Mouse (Mus musculus): ENCODE data around the gene Ralgapa2. TPM values are rescaled to one million over a fixed set of nuclear protein-coding genes. Genes with fewer than 3 reads are reported as not detected.

Ralgapa2 gene
- total and polyA plus RNA-seq, 3 experiments = 5.6 to 10.3 (median 8.9) TPM

DNA sequence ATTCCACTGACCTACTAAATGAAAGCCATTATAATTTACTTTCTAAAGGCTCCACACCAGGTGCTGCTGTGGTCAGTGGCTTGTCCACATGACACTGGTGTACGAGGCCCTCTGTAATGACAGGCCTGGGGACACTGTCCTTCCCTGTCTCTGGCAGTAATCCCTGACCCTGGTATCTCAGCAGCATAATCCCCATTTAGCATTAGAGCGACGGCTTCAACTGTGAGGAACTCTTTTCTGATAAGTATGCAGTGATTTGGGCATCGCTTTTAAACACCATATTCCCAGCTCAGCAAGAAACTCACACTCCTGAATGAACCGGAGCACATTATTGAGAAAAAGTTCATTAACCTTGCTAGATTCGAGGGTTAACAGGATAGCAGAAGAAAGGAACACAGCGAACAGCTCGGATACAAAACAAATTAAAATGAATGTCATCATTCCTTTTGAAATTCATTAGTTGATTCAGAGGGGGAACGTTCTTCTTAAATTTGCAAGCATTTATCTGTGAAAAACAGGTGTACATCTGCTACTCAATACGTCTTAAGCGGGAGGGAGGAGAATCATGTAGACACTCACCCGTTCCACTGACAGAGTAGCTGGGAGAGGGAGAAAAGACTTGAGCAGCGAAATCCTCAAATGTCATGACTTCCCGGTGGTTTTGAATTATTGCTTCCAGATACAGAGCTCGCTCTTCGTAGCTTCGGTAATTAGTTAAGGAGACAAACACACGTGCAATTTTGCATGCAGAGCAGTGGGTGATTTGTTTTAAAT, 252.2 kb downstream of the Ralgapa2 start:
- no peak overlapping the region for H3K9ac ChIP-seq (ENCODE audit: insufficient read depth, low read depth)
- H3K79me2 ChIP-seq (replicated peaks; ENCODE audit: control insufficient read depth, extremely low read depth, insufficient read depth, poor library complexity, severe bottlenecking) = no peaks in the 10 kb centered on the region
- peaks cover 0 to 19% of the 10 kb centered on the region in 2 experiments for H3K36me3 ChIP-seq (replicated peaks in 1 of 2; ENCODE audit: control insufficient read depth in 1 of 2, insufficient read depth in 1 of 2, low read length in 1 of 2)
- H3K9me3 ChIP-seq (replicated peaks; ENCODE audit: low read length) = no peaks in the 10 kb centered on the region
- H3K27ac ChIP-seq (ENCODE audit: insufficient read depth, low read depth) = no peak overlapping the region
- no peak for DNase-seq (ENCODE audit: extremely low read depth)
- no peak overlapping the region for H3K4me2 ChIP-seq (ENCODE audit: insufficient read depth, low read depth, poor library complexity, severe bottlenecking)
- TF ChIP-seq MAFK (IDR thresholded peaks at IDR 0.05; ENCODE audit: insufficient replicate concordance, low read length) (no peak), POLR2A (IDR thresholded peaks at IDR 0.05; ENCODE audit: low read depth, low read length) (no peak), BHLHE40 (IDR thresholded peaks at IDR 0.05; ENCODE audit: low read depth, low read length) (no peak), EP300 (IDR thresholded peaks at IDR 0.05; ENCODE audit: low read length) (no peak), ETS1 (conservative IDR thresholded peaks at IDR 0.05; ENCODE audit: low read depth, low read length) (no peak), MXI1 (IDR thresholded peaks at IDR 0.05; ENCODE audit: low read depth, low read length) (no peak), E2F4 (IDR thresholded peaks at IDR 0.05; ENCODE audit: insufficient replicate concordance, low read depth, low read length) (no peak)
- H3K4me3 ChIP-seq (replicated peaks in 1 of 3; ENCODE audit: low read depth in 2 of 3, low read length in 2 of 3, poor library complexity in 1 of 3) = no peak overlapping the region
- dilution Hi-C loops (cut with MboI; ENCODE audit: extremely low pct_ligation_motif_present, extremely low pct_unique_long_range_greater_than_20kb, low sequenced_read_pairs) = no loop called here
- peaks cover 20 to 90% of the 10 kb centered on the region in 2 experiments for H3K4me1 ChIP-seq (ENCODE audit: control insufficient read depth in 1 of 2, insufficient read depth in 2 of 2)
- H3K27me3 ChIP-seq (replicated peaks) = no peaks in the 10 kb centered on the region
- in situ Hi-C loops (cut with MboI; ENCODE audit: low pct_ligation_motif_present, low pct_unique_long_range_greater_than_20kb, low sequenced_read_pairs) = loop anchor here (10.0 kb wide), 1 partner anchor 155 kb away; no protein-coding TSS in a partner anchor

DNA sequence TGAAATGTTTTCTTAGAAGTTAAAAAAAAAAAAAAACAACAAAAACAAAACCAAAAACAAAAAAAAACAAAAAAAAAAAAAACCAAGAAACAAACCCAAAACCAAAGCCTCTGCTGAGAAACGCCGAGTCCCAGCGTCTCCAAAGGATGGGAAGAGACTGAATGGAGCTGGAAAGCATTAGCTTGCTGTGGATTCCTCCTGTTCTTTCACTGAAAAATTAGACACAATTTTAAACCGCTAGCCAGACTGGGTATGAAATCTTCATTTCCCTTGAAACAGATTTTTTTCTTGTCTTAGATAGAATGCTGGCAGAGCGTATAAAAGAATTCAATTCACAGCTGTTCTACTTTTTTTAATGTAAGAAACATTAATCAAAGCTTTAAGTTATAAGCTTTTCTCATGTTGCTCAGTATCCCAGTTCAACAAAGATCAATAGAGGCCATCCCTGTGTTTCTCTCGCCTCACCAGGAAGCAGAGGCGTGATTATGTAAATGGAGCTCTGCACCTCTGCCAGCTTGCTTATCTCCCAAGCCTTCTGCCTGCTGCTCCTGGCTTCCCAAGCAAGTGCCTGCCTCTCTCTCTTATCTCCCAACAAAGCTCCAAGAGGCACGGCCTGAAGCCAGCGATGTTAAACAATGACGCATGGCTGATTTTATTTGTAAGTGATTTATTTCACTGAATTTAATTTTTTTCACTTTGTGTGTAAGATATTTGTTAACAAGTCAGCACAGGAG, 253.2 kb downstream of the Ralgapa2 start:
- Histone ChIP-seq H3K36me3 (replicated peaks in 1 of 2; ENCODE audit: control insufficient read depth in 1 of 2, insufficient read depth in 1 of 2, low read length in 1 of 2) (peaks cover 0 to 19% of the 10 kb centered on the region in 2 experiments), H3K27me3 (replicated peaks) (no peaks in the 10 kb centered on the region), H3K79me2 (replicated peaks; ENCODE audit: control insufficient read depth, extremely low read depth, insufficient read depth, poor library complexity, severe bottlenecking) (no peaks in the 10 kb centered on the region), H3K4me1 (ENCODE audit: control insufficient read depth in 1 of 2, insufficient read depth in 2 of 2) (peaks cover 20 to 90% of the 10 kb centered on the region in 2 experiments), H3K9me3 (replicated peaks; ENCODE audit: low read length) (no peaks in the 10 kb centered on the region), H3K4me2 (ENCODE audit: insufficient read depth, low read depth, poor library complexity, severe bottlenecking) (no peak overlapping the region), H3K4me3 (replicated peaks in 1 of 3; ENCODE audit: low read depth in 2 of 3, low read length in 2 of 3, poor library complexity in 1 of 3) (no peak overlapping the region), H3K9ac (ENCODE audit: insufficient read depth, low read depth) (no peak overlapping the region), H3K27ac (ENCODE audit: insufficient read depth, low read depth) (no peak overlapping the region)
- TF ChIP-seq ZC3H11A (IDR thresholded peaks at IDR 0.05; ENCODE audit: low read depth, low read length) = no peak
- TF ChIP-seq MAX (IDR thresholded peaks at IDR 0.05; ENCODE audit: low read length) = no peak
- no peak for TF ChIP-seq RCOR1 (conservative IDR thresholded peaks at IDR 0.05; ENCODE audit: low read depth, low read length)
- no peak for TF ChIP-seq ZNF384 (IDR thresholded peaks at IDR 0.05; ENCODE audit: low read depth, low read length)
- no peak for TF ChIP-seq MYC (IDR thresholded peaks at IDR 0.05; ENCODE audit: low read depth, low read length)
- TF ChIP-seq TBP (conservative IDR thresholded peaks at IDR 0.05; ENCODE audit: low read depth, low read length) = no peak
- TF ChIP-seq TCF12 (IDR thresholded peaks at IDR 0.05; ENCODE audit: low read depth, low read length) = no peak
- TF ChIP-seq MXI1 (IDR thresholded peaks at IDR 0.05; ENCODE audit: low read depth, low read length) = no peak
- no peak for TF ChIP-seq CHD2 (IDR thresholded peaks at IDR 0.05; ENCODE audit: low read length)
- no peak for TF ChIP-seq EP300 (IDR thresholded peaks at IDR 0.05; ENCODE audit: low read length)
- TF ChIP-seq SMC3 (IDR thresholded peaks at IDR 0.05; ENCODE audit: low read depth, low read length) = no peak
- TF ChIP-seq JUND (conservative IDR thresholded peaks at IDR 0.05; ENCODE audit: low read depth, low read length) = no peak
- no peak for TF ChIP-seq CTCF (conservative IDR thresholded peaks at IDR 0.05 in 1 of 2, IDR thresholded peaks at IDR 0.05 in 1 of 2; ENCODE audit: low read depth in 2 of 2, low read length in 2 of 2)
- no peak for TF ChIP-seq RAD21 (IDR thresholded peaks at IDR 0.05; ENCODE audit: low read depth, low read length)
- no peak for TF ChIP-seq SIN3A (IDR thresholded peaks at IDR 0.05; ENCODE audit: low read length)
- no peak for TF ChIP-seq ETS1 (conservative IDR thresholded peaks at IDR 0.05; ENCODE audit: low read depth, low read length)
- TF ChIP-seq ZMIZ1 (IDR thresholded peaks at IDR 0.05; ENCODE audit: low read depth, low read length) = no peak
- TF ChIP-seq UBTF (IDR thresholded peaks at IDR 0.05; ENCODE audit: low read depth, low read length) = no peak
- TF ChIP-seq MAFK (IDR thresholded peaks at IDR 0.05; ENCODE audit: insufficient replicate concordance, low read length) = no peak
- no peak for DNase-seq (ENCODE audit: extremely low read depth)
- in situ Hi-C loops (cut with MboI; ENCODE audit: low pct_ligation_motif_present, low pct_unique_long_range_greater_than_20kb, low sequenced_read_pairs) (no loop called here), dilution Hi-C loops (cut with MboI; ENCODE audit: extremely low pct_ligation_motif_present, extremely low pct_unique_long_range_greater_than_20kb, low sequenced_read_pairs) (no loop called here)
